Mouse (Mus musculus) hindbrain, embryonic 12.5 days (tissue): ENCODE data around the gene Kctd20. TPM values are rescaled to one million over a fixed set of nuclear protein-coding genes. Genes with fewer than 3 reads are reported as not detected.

Source experiments
- ATAC-seq: fragments of 200-750 bp; cut with Nextera tagmentation; 2 replicates; pipeline ENCODE4 v1.8.0; 2017; ENCODE audit warnings: moderate TSS enrichment; ENCODE audit not compliant: low FRiP score
- H3K27ac ChIP-seq: fragments of 300-500 bp; sonication (generic); 2 replicates; pipeline ENCODE4 v1.5.1; 2016; ENCODE audit warnings: mild to moderate bottlenecking
- H3K27me3 ChIP-seq: fragments of 300-500 bp; sonication (generic); 2 replicates; pipeline ENCODE4 v1.6.1; 2016; ENCODE audit warnings: mild to moderate bottlenecking
- H3K36me3 ChIP-seq: fragments of 300-500 bp; sonication (generic); 2 replicates; pipeline ENCODE4 v1.6.1; 2016; ENCODE audit warnings: mild to moderate bottlenecking
- H3K4me1 ChIP-seq: fragments of 300-500 bp; sonication (generic); 2 replicates; pipeline ENCODE4 v1.6.1; 2016
- H3K4me2 ChIP-seq: fragments of 300-500 bp; sonication (generic); replicated peaks from 2 replicates; pipeline ENCODE4 v1.6.1; 2016; ENCODE audit warnings: mild to moderate bottlenecking
- H3K4me3 ChIP-seq: fragments of 300-500 bp; sonication (generic); 2 replicates; pipeline ENCODE4 v1.5.1; 2016; ENCODE audit warnings: mild to moderate bottlenecking
- H3K9ac ChIP-seq: fragments of 300-500 bp; sonication (generic); 2 replicates; pipeline ENCODE4 v1.6.1; 2016; ENCODE audit warnings: mild to moderate bottlenecking, moderate library complexity
- H3K9me3 ChIP-seq: fragments of 300-500 bp; sonication (generic); replicated peaks from 2 replicates; pipeline ENCODE4 v1.6.1; 2016; ENCODE audit warnings: mild to moderate bottlenecking
- WGBS: fragments of 180-500 bp; shearing (Covaris S2); methylation state at CpG from one replicate; pipeline ENCODE4 v1.1.7; 2016; 5-methylcytosine and 5-hydroxymethylcytosine counted together
- polyA plus RNA-seq: library from polyadenylated mRNA; unstranded; fragments of >200 nt; fragmentation: Nextera tagmentation; extraction: Ambion mirVana; gene quantifications from 2 replicates; pipeline ENCODE4 v1.2.1, GENCODE M21; 2016

Gene Kctd20
- polyA plus RNA-seq, 1 experiment from 2014 or later: 120 TPM

- no peak overlapping the region for H3K4me2 ChIP-seq
- no peak overlapping the region for H3K27ac ChIP-seq
- H3K27me3 ChIP-seq: no peaks in the 10 kb centered on the region
- peaks cover 64% of the 10 kb centered on the region for H3K36me3 ChIP-seq
- no peak for ATAC-seq
- H3K9me3 ChIP-seq: no peaks in the 10 kb centered on the region
- H3K4me3 ChIP-seq: no peak overlapping the region
- WGBS: 89% methylated on average over 10 of the region's 10 CpGs
- H3K9ac ChIP-seq: no peak overlapping the region
- H3K4me1 ChIP-seq: no peaks in the 10 kb centered on the region
Observed at GRCm38 (mm10) chr17:28961596-28961995, 9.8 kb downstream of the Kctd20 start.

DNA sequence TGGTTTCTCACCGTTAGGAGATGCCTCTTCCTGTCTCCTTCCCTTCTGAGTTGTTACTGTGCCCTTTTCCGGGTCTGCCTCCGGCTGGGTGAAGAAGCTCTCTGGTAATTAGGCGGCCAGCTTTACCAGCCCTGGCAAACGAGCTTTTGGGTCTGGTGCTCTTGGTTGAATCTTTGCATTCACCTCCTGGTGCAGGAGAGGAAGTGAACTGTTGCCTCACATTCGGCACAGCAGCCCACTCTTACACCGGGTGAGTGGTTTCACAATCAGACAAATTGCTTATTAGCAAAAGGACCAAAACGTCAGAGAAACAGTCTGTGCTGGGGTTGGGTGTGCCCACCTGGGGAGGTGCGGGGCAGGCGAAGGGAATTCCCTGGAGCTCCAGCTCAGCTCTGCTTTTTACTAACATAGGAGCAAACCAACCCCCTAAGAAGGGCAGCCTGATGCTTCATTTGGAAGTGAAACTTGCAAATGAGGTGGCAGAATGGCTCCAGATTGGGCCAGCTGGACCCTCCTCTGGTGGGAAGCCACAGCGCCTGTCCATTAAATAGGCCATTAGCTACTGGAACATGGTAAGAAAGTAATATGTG lies 15.4 kb downstream of the Kctd20 start:
- Histone ChIP-seq H3K27ac (no peak overlapping the region; the same call in 1 of the 2 replicates), H3K9me3 (no peaks in the 10 kb centered on the region), H3K27me3 (no peaks in the 10 kb centered on the region), H3K4me1 (no peaks in the 10 kb centered on the region), H3K4me2 (no peak overlapping the region), H3K36me3 (peaks cover 99% of the 10 kb centered on the region), H3K4me3 (no peak overlapping the region), H3K9ac (no peak overlapping the region)
- WGBS: 80% methylated on average over 11 of the region's 11 CpGs
- no peak for ATAC-seq

GRCm38 (mm10) chr17:28970122-28970521 lies 18.4 kb downstream of the Kctd20 start:
- no peaks in the 10 kb centered on the region for H3K9me3 ChIP-seq
- H3K36me3 ChIP-seq: peaks cover 97% of the 10 kb centered on the region
- H3K9ac ChIP-seq: no peak overlapping the region
- H3K4me1 ChIP-seq: no peaks in the 10 kb centered on the region
- no peaks in the 10 kb centered on the region for H3K27me3 ChIP-seq
- no peak overlapping the region for H3K27ac ChIP-seq
- H3K4me2 ChIP-seq: no peak overlapping the region
- ATAC-seq: no peak
- no peak overlapping the region for H3K4me3 ChIP-seq

DNA sequence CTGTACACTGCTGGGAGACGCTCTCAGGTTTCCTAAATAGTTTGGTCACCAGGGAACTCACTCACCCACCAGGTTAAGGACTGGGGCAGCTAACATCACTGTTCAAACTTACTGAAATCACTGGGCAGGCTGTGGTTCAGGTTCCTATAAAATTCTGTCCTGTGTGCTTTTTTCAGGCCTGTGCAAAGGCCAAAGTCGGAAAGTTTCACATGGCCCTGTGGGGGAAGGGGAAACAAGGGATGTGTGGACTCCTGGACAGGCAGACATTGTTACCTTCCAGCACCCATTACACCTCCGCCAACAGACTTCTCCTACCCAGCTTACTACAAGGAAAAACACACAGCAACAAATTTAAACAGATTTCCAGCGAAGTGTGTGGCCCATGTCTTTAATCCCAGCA lies 27.3 kb downstream of the Kctd20 start:
- Histone ChIP-seq H3K9me3 (no peaks in the 10 kb centered on the region), H3K27me3 (no peaks in the 10 kb centered on the region), H3K27ac (no peak overlapping the region), H3K4me1 (no peaks in the 10 kb centered on the region), H3K4me2 (no peak overlapping the region), H3K36me3 (peaks cover 85% of the 10 kb centered on the region), H3K9ac (no peak overlapping the region), H3K4me3 (no peak overlapping the region)
- WGBS: 94% methylated on average over 4 of the region's 4 CpGs
- no peak for ATAC-seq

GRCm38 (mm10) chr17:28981081-28981480 lies 29.3 kb downstream of the Kctd20 start:
- Histone ChIP-seq H3K36me3 (peaks cover 84% of the 10 kb centered on the region), H3K4me1 (no peaks in the 10 kb centered on the region), H3K4me3 (no peak overlapping the region), H3K27ac (no peak overlapping the region), H3K9me3 (no peaks in the 10 kb centered on the region), H3K4me2 (no peak overlapping the region), H3K9ac (no peak overlapping the region), H3K27me3 (no peaks in the 10 kb centered on the region)
- no peak for ATAC-seq
- WGBS: 82% methylated on average over 4 of the region's 4 CpGs

DNA sequence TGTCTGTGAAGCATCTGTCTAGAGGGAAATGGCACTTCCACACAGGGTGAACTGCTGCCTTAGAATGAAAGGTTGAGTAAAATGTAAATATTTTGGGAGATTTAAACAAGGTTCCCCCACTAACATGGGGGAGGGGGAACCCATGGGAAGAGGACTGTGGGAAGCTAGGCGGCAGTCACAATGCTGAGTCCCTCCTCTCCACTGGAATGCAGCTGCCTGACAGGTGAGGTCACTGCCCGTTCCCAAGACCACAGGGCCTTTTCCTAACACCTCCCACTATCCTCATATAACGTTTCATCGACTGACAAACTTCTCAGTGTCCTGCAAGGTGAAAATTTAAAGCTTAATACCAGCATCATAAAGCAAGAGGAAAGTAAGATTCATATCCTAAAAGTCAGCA lies 30.8 kb downstream of the Kctd20 start:
- no peaks in the 10 kb centered on the region for H3K9me3 ChIP-seq
- no peak overlapping the region for H3K27ac ChIP-seq
- no peak for ATAC-seq
- H3K36me3 ChIP-seq: peaks cover 87% of the 10 kb centered on the region
- H3K27me3 ChIP-seq: no peaks in the 10 kb centered on the region
- no peak overlapping the region for H3K9ac ChIP-seq
- H3K4me3 ChIP-seq: no peak overlapping the region
- 42% methylated on average over 4 of the region's 4 CpGs for WGBS
- H3K4me1 ChIP-seq: no peaks in the 10 kb centered on the region
- H3K4me2 ChIP-seq: no peak overlapping the region

- H3K27me3 ChIP-seq: no peaks in the 10 kb centered on the region
- no peaks in the 10 kb centered on the region for H3K4me1 ChIP-seq
- no peak overlapping the region for H3K4me2 ChIP-seq
- H3K36me3 ChIP-seq: peaks cover 91% of the 10 kb centered on the region
- no peak overlapping the region for H3K27ac ChIP-seq
- no peak for ATAC-seq
- no peak overlapping the region for H3K9ac ChIP-seq
- WGBS: 84% methylated on average over 1 of the region's 1 CpGs
- H3K9me3 ChIP-seq: no peaks in the 10 kb centered on the region
- H3K4me3 ChIP-seq: no peak overlapping the region
Observed at GRCm38 (mm10) chr17:28984724-28985420, 33.1 kb downstream of the Kctd20 start.

GRCm38 (mm10) chr17:28986833-28987232 lies 35.1 kb downstream of the Kctd20 start:
- no peak overlapping the region for H3K9ac ChIP-seq
- peaks cover 93% of the 10 kb centered on the region for H3K36me3 ChIP-seq
- no peak for ATAC-seq
- no peaks in the 10 kb centered on the region for H3K27me3 ChIP-seq
- no peaks in the 10 kb centered on the region for H3K4me1 ChIP-seq
- H3K9me3 ChIP-seq: no peaks in the 10 kb centered on the region
- no peak overlapping the region for H3K27ac ChIP-seq
- no peak overlapping the region for H3K4me2 ChIP-seq
- no peak overlapping the region for H3K4me3 ChIP-seq

- no peak overlapping the region for H3K27ac ChIP-seq
- no peaks in the 10 kb centered on the region for H3K9me3 ChIP-seq
- no peak overlapping the region for H3K9ac ChIP-seq
- no peak for ATAC-seq
- H3K4me1 ChIP-seq: no peaks in the 10 kb centered on the region
- peaks cover 88% of the 10 kb centered on the region for H3K36me3 ChIP-seq
- no peak overlapping the region for H3K4me3 ChIP-seq
- no peak overlapping the region for H3K4me2 ChIP-seq
- 72% methylated on average over 4 of the region's 4 CpGs for WGBS
- no peaks in the 10 kb centered on the region for H3K27me3 ChIP-seq
Observed at GRCm38 (mm10) chr17:28987713-28988112, 36.0 kb downstream of the Kctd20 start.

- ATAC-seq: no peak
- WGBS: 91% methylated on average over 4 of the region's 4 CpGs
Observed at GRCm38 (mm10) chr17:28988291-28988690, 36.5 kb downstream of the Kctd20 start.

GRCm38 (mm10) chr17:28988996-28989395 lies 37.2 kb downstream of the Kctd20 start:
- H3K4me1 ChIP-seq: no peaks in the 10 kb centered on the region
- H3K4me3 ChIP-seq: no peak overlapping the region
- H3K27ac ChIP-seq: no peak overlapping the region
- H3K27me3 ChIP-seq: no peaks in the 10 kb centered on the region
- H3K36me3 ChIP-seq: peaks cover 75% of the 10 kb centered on the region
- 85% methylated on average over 3 of the region's 3 CpGs for WGBS
- H3K4me2 ChIP-seq: no peak overlapping the region
- H3K9ac ChIP-seq: no peak overlapping the region
- ATAC-seq: no peak
- no peaks in the 10 kb centered on the region for H3K9me3 ChIP-seq

More at GRCm38 (mm10) chr17:28988291-28988690, 36.5 kb downstream of the Kctd20 start:
- H3K9me3 ChIP-seq: no peaks in the 10 kb centered on the region
- H3K9ac ChIP-seq: no peak overlapping the region
- no peaks in the 10 kb centered on the region for H3K27me3 ChIP-seq
- no peak overlapping the region for H3K4me3 ChIP-seq
- no peaks in the 10 kb centered on the region for H3K4me1 ChIP-seq
- no peak overlapping the region for H3K4me2 ChIP-seq
- peaks cover 82% of the 10 kb centered on the region for H3K36me3 ChIP-seq
- no peak overlapping the region for H3K27ac ChIP-seq

- no peak overlapping the region for H3K4me2 ChIP-seq
- ATAC-seq: no peak
- 79% methylated on average over 4 of the region's 4 CpGs for WGBS
Observed at GRCm38 (mm10) chr17:28990060-28990459, 38.3 kb downstream of the Kctd20 start.

GRCm38 (mm10) chr17:28991286-28991685 lies 39.5 kb downstream of the Kctd20 start:
- no peak overlapping the region for H3K27ac ChIP-seq
- H3K27me3 ChIP-seq: no peaks in the 10 kb centered on the region
- H3K36me3 ChIP-seq: peaks cover 59% of the 10 kb centered on the region
- no peaks in the 10 kb centered on the region for H3K9me3 ChIP-seq
- ATAC-seq: no peak
- no peaks in the 10 kb centered on the region for H3K4me1 ChIP-seq
- no peak overlapping the region for H3K4me3 ChIP-seq
- no peak overlapping the region for H3K4me2 ChIP-seq
- 91% methylated on average over 9 of the region's 9 CpGs for WGBS
- H3K9ac ChIP-seq: no peak overlapping the region

More at GRCm38 (mm10) chr17:28990060-28990459, 38.3 kb downstream of the Kctd20 start:
- Histone ChIP-seq H3K27me3 (no peaks in the 10 kb centered on the region), H3K4me1 (no peaks in the 10 kb centered on the region), H3K36me3 (peaks cover 70% of the 10 kb centered on the region), H3K4me3 (no peak overlapping the region), H3K9me3 (no peaks in the 10 kb centered on the region), H3K27ac (no peak overlapping the region), H3K9ac (no peak overlapping the region)
